Mouse (Mus musculus) intestine, embryonic 14.5 days (tissue): ENCODE results near the gene Coro1c. TPM values are rescaled to one million over a fixed set of nuclear protein-coding genes. Genes with fewer than 3 reads are reported as not detected.

ENCODE experiments used
- ATAC-seq: fragments of 200-750 bp; cut with Nextera tagmentation; replicated peaks from 2 replicates; pipeline ENCODE4 v1.8.0; 2017; ENCODE audit warnings: low read depth, moderate number of reproducible peaks, moderate TSS enrichment, moderate library complexity; ENCODE audit not compliant: low FRiP score, low TSS enrichment
- DNase-seq: peaks from one replicate; pipeline ENCODE4 v3.0.0-alpha.2; 2018; ENCODE audit warnings: low spot score
- H3K27ac ChIP-seq: fragments of 300-500 bp; sonication (generic); 2 replicates; pipeline ENCODE4 v1.5.1; 2014; ENCODE audit warnings: low read depth, mild to moderate bottlenecking, control low read depth
- H3K27me3 ChIP-seq: fragments of 300-500 bp; sonication (generic); replicated peaks from 2 replicates; pipeline ENCODE4 v1.6.1; 2014; ENCODE audit warnings: low read length, control low read depth; ENCODE audit not compliant: control insufficient read depth, insufficient read depth
- H3K36me3 ChIP-seq: fragments of 300-500 bp; sonication (generic); 2 replicates; pipeline ENCODE4 v1.6.1; 2014; ENCODE audit warnings: low read length, control low read depth; ENCODE audit not compliant: control insufficient read depth, insufficient read depth
- H3K4me1 ChIP-seq: fragments of 300-500 bp; sonication (generic); replicated peaks from 2 replicates; pipeline ENCODE4 v1.6.1; 2014; ENCODE audit warnings: low read length, control low read depth, mixed read lengths; ENCODE audit not compliant: control insufficient read depth, insufficient read depth
- H3K4me2 ChIP-seq: fragments of 300-500 bp; sonication (generic); 2 replicates; pipeline ENCODE4 v1.6.1; 2014; ENCODE audit warnings: low read length
- H3K4me3 ChIP-seq: fragments of 300-500 bp; sonication (generic); 2 replicates; pipeline ENCODE4 v1.5.1; 2014; ENCODE audit warnings: low read depth, low read length, control low read depth, mixed read lengths
- H3K9ac ChIP-seq: fragments of 300-500 bp; sonication (generic); 2 replicates; pipeline ENCODE4 v1.6.1; 2014; ENCODE audit warnings: mild to moderate bottlenecking, low read length
- H3K9me3 ChIP-seq: fragments of 300-500 bp; sonication (generic); 2 replicates; pipeline ENCODE4 v1.6.1; 2016; ENCODE audit warnings: low read length, control low read depth; ENCODE audit not compliant: control insufficient read depth
- WGBS: fragments of 180-500 bp; shearing (Covaris S2); extraction: QIAGEN DNeasy Blood & Tissue Kit; methylation state at CpG from one replicate; pipeline ENCODE4 v1.1.7; 2014; 5-methylcytosine and 5-hydroxymethylcytosine counted together
- polyA plus RNA-seq: library from polyadenylated mRNA; unstranded; fragments of >200 nt; fragmentation: Nextera tagmentation; extraction: Ambion mirVana; gene quantifications from 2 replicates; pipeline ENCODE4 v1.2.1, GENCODE M21; 2014

Gene Coro1c
- polyA plus RNA-seq, 1 experiment from 2014 or later = 185 TPM

- no peak for ATAC-seq
- Histone ChIP-seq H3K4me2 (no peak overlapping the region), H3K4me3 (no peak overlapping the region), H3K9ac (no peak overlapping the region), H3K27me3 (no peaks in the 10 kb centered on the region), H3K9me3 (no peaks in the 10 kb centered on the region), H3K27ac (no peak overlapping the region), H3K4me1 (no peaks in the 10 kb centered on the region; the same call in 1 of the 2 replicates), H3K36me3 (peaks cover 82% of the 10 kb centered on the region)
- 90% methylated on average over 17 of the region's 17 CpGs for WGBS
- DNase-seq = no peak
Measured at GRCm38 (mm10) chr5:113950133-113950532, 41.6 kb upstream of the Coro1c start.

DNA sequence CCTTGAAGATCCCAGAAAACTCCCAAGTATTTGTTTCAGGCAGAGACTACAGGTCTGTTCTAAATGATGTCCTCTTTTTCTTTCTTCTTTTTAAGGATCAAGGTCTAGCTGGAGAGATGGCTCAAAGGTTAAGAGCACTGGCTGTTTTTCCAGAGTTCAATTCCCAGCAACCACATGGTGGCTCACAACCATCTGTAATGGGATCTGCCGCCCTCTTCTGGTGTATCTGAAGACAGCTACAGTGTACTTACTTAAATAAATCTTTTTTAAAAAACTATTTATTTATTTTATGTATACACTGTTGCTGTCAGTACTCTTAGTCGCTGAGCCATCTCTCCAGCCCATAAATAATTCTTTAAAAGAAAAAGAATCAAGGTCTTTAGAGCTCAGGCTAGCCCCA lies 38.7 kb upstream of the Coro1c start:
- H3K4me1 ChIP-seq = no peaks in the 10 kb centered on the region
- no peak overlapping the region for H3K4me2 ChIP-seq
- no peaks in the 10 kb centered on the region for H3K27me3 ChIP-seq
- H3K4me3 ChIP-seq = no peak overlapping the region
- no peaks in the 10 kb centered on the region for H3K9me3 ChIP-seq
- H3K27ac ChIP-seq = no peak overlapping the region
- H3K9ac ChIP-seq = no peak overlapping the region
- ATAC-seq (no peak), DNase-seq (no peak)
- WGBS = 67% methylated on average over 2 of the region's 2 CpGs
- peaks cover 90% of the 10 kb centered on the region for H3K36me3 ChIP-seq

- H3K27ac ChIP-seq = no peak overlapping the region
- H3K9ac ChIP-seq = no peak overlapping the region
- WGBS = 95% methylated on average over 6 of the region's 6 CpGs
Measured at GRCm38 (mm10) chr5:113945126-113945525, 36.6 kb upstream of the Coro1c start.

GRCm38 (mm10) chr5:113943328-113943727 lies 34.8 kb upstream of the Coro1c start:
- Histone ChIP-seq H3K4me1 (no peaks in the 10 kb centered on the region), H3K9me3 (no peaks in the 10 kb centered on the region), H3K9ac (no peak overlapping the region), H3K27me3 (no peaks in the 10 kb centered on the region), H3K36me3 (peaks cover 81% of the 10 kb centered on the region), H3K27ac (no peak overlapping the region), H3K4me3 (no peak overlapping the region), H3K4me2 (no peak overlapping the region)
- 85% methylated on average over 12 of the region's 12 CpGs for WGBS
- DNase-seq (no peak), ATAC-seq (no peak)

More at GRCm38 (mm10) chr5:113945126-113945525, 36.6 kb upstream of the Coro1c start:
- Histone ChIP-seq H3K4me3 (no peak overlapping the region), H3K9me3 (no peaks in the 10 kb centered on the region), H3K36me3 (peaks cover 94% of the 10 kb centered on the region), H3K4me1 (no peaks in the 10 kb centered on the region), H3K4me2 (no peak overlapping the region), H3K27me3 (no peaks in the 10 kb centered on the region)
- no peak for ATAC-seq
- DNase-seq = no peak

DNA sequence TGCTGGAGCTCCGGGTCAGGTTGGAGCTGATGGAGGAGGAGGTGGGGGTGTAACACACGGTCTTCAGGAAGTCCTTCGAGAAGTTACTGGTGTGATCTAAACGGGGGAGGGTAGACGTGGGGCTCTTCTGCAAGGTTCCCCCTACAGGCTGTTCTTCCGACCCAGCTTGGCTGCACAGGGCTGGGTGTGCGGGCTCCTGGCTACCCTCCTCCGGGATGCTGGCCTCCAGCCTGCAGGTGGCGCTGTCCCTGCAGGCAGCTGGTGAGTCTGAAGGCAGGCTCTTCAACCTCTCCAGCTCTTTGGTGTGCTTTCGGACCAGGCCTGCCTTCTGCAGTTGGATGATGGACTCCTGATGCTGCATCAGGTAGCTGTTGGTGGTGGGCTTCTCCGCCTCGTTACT lies 34.0 kb upstream of the Coro1c start:
- H3K9ac ChIP-seq = no peak overlapping the region
- no peak overlapping the region for H3K4me3 ChIP-seq
- DNase-seq (no peak), ATAC-seq (no peak)
- no peaks in the 10 kb centered on the region for H3K27me3 ChIP-seq
- no peaks in the 10 kb centered on the region for H3K4me1 ChIP-seq
- no peak overlapping the region for H3K27ac ChIP-seq
- WGBS = 86% methylated on average over 12 of the region's 12 CpGs
- H3K4me2 ChIP-seq = no peak overlapping the region
- peaks cover 74% of the 10 kb centered on the region for H3K36me3 ChIP-seq
- no peaks in the 10 kb centered on the region for H3K9me3 ChIP-seq

- no peak overlapping the region for H3K4me3 ChIP-seq
- no peaks in the 10 kb centered on the region for H3K27me3 ChIP-seq
- H3K9ac ChIP-seq = no peak overlapping the region
- H3K36me3 ChIP-seq = peaks cover 47% of the 10 kb centered on the region
- ATAC-seq = no peak
- 52% methylated on average over 12 of the region's 12 CpGs for WGBS
- DNase-seq = no peak
- no peaks in the 10 kb centered on the region for H3K9me3 ChIP-seq
- H3K4me1 ChIP-seq = no peaks in the 10 kb centered on the region
- H3K27ac ChIP-seq = no peak overlapping the region
- H3K4me2 ChIP-seq = no peak overlapping the region
Measured at GRCm38 (mm10) chr5:113939263-113939900, 30.8 kb upstream of the Coro1c start.

DNA sequence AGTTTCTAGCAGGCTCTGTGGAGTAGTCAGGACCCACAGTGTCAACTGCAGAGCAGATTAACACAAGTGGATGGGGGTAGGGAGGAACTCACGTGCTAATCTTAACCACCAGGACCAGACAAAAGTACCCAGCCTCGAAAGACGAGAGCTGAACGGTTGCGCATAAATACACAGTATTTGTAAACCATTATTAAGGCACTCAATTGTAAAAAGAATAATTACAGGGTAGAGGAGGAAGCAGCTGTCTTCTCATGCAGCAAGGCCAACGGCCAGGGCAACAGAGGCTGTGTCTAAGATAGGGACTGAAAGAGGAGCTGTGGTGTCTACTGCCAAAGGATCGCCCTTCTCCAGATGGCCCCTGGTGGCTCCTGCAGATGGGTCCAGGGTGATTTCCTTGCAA lies 29.1 kb upstream of the Coro1c start:
- H3K27me3 ChIP-seq = no peaks in the 10 kb centered on the region
- H3K4me3 ChIP-seq = no peak overlapping the region
- H3K27ac ChIP-seq = no peak overlapping the region
- H3K9ac ChIP-seq = no peak overlapping the region
- 67% methylated on average over 7 of the region's 7 CpGs for WGBS
- DNase-seq (no peak), ATAC-seq (no peak)
- no peaks in the 10 kb centered on the region for H3K9me3 ChIP-seq
- no peaks in the 10 kb centered on the region for H3K4me1 ChIP-seq
- H3K4me2 ChIP-seq = no peak overlapping the region
- H3K36me3 ChIP-seq = peaks cover 30% of the 10 kb centered on the region

GRCm38 (mm10) chr5:113933889-113934288 lies 25.3 kb upstream of the Coro1c start:
- WGBS = 53% methylated on average over 6 of the region's 6 CpGs
- Histone ChIP-seq H3K36me3 (no peaks in the 10 kb centered on the region; the same call in 1 of the 2 replicates), H3K9ac (no peak overlapping the region), H3K4me2 (no peak overlapping the region), H3K4me3 (no peak overlapping the region), H3K4me1 (peaks cover 8% of the 10 kb centered on the region; the same call in 1 of the 2 replicates), H3K27ac (no peak overlapping the region), H3K9me3 (no peaks in the 10 kb centered on the region), H3K27me3 (no peaks in the 10 kb centered on the region)
- DNase-seq (no peak), ATAC-seq (0 out of 2 replicates have a peak, but pooled peaks have one; percentile 23)

- Histone ChIP-seq H3K4me3 (no peak overlapping the region), H3K27me3 (no peaks in the 10 kb centered on the region), H3K9ac (no peak overlapping the region), H3K4me1 (peaks cover 8% of the 10 kb centered on the region; the same call in 1 of the 2 replicates), H3K4me2 (no peak overlapping the region), H3K9me3 (no peaks in the 10 kb centered on the region), H3K27ac (no peak overlapping the region), H3K36me3 (no peaks in the 10 kb centered on the region; the same call in 1 of the 2 replicates)
- WGBS = 77% methylated on average over 4 of the region's 4 CpGs
- no peak for DNase-seq
- no peak for ATAC-seq
Measured at GRCm38 (mm10) chr5:113933480-113933879, 24.9 kb upstream of the Coro1c start.
